Mouse (Mus musculus) embryonic facial prominence, embryonic 13.5 days (tissue): ENCODE measurements at regions not wholly inside any gene's neighbourhood (a gene's known extent, or its start where the extent isn't known, plus 50 kb on each side); places are given as distances from the start of the nearest gene placed in this dataset.

ENCODE experiments used
- ATAC-seq: fragments of 200-750 bp; cut with Nextera tagmentation; 2 replicates; pipeline ENCODE4 v1.8.0; 2017; ENCODE audit warnings: low read depth; ENCODE audit not compliant: insufficient number of reproducible peaks, insufficient read depth, low FRiP score, low TSS enrichment
- H3K27ac ChIP-seq: fragments of 300-500 bp; sonication (generic); 2 replicates; pipeline ENCODE4 v1.5.1; 2015; ENCODE audit warnings: moderate library complexity, mild to moderate bottlenecking, inconsistent platforms
- H3K27me3 ChIP-seq: fragments of 300-500 bp; sonication (generic); 2 replicates; pipeline ENCODE4 v1.6.1; 2015; ENCODE audit warnings: mild to moderate bottlenecking, inconsistent platforms
- H3K36me3 ChIP-seq: fragments of 300-500 bp; sonication (generic); 2 replicates; pipeline ENCODE4 v1.6.1; 2015; ENCODE audit warnings: mild to moderate bottlenecking, inconsistent platforms
- H3K4me1 ChIP-seq: fragments of 300-500 bp; sonication (generic); 2 replicates; pipeline ENCODE4 v1.6.1; 2015; ENCODE audit warnings: inconsistent platforms
- H3K4me2 ChIP-seq: fragments of 300-500 bp; sonication (generic); 2 replicates; pipeline ENCODE4 v1.6.1; 2015; ENCODE audit warnings: moderate library complexity, mild to moderate bottlenecking, inconsistent platforms
- H3K4me3 ChIP-seq: fragments of 300-500 bp; sonication (generic); 2 replicates; pipeline ENCODE4 v1.5.1; 2015; ENCODE audit warnings: mild to moderate bottlenecking, inconsistent platforms
- H3K9ac ChIP-seq: fragments of 300-500 bp; sonication (generic); 2 replicates; pipeline ENCODE4 v1.6.1; 2015; ENCODE audit warnings: mild to moderate bottlenecking, inconsistent platforms
- H3K9me3 ChIP-seq: fragments of 300-500 bp; sonication (generic); 2 replicates; pipeline ENCODE4 v1.6.1; 2016; ENCODE audit warnings: inconsistent platforms
- WGBS: fragments of 180-500 bp; shearing (Covaris S2); methylation state at CpG from one replicate; pipeline ENCODE4 v1.1.7; 2015; ENCODE audit warnings: mixed read lengths; 5-methylcytosine and 5-hydroxymethylcytosine counted together

- H3K27ac ChIP-seq = no peak overlapping the region
- no peaks in the 10 kb centered on the region for H3K9me3 ChIP-seq
- H3K4me1 ChIP-seq = peaks cover 9% of the 10 kb centered on the region
- WGBS = 86% methylated on average over 10 of the region's 10 CpGs
- H3K4me3 ChIP-seq = no peak overlapping the region
- H3K36me3 ChIP-seq = no peaks in the 10 kb centered on the region
- H3K4me2 ChIP-seq = no peak overlapping the region
- no peak overlapping the region for H3K9ac ChIP-seq
- no peak for ATAC-seq
- no peaks in the 10 kb centered on the region for H3K27me3 ChIP-seq
These were observed 69.2 kb upstream of the Pcsk6 start for GRCm38 (mm10) chr7:65792187-65792823.

- Histone ChIP-seq H3K9me3 (no peaks in the 10 kb centered on the region), H3K4me3 (no peak overlapping the region), H3K36me3 (no peaks in the 10 kb centered on the region), H3K4me2 (no peak overlapping the region), H3K9ac (no peak overlapping the region), H3K27me3 (no peaks in the 10 kb centered on the region), H3K4me1 (no peaks in the 10 kb centered on the region), H3K27ac (no peak overlapping the region)
- WGBS = 88% methylated on average over 5 of the region's 5 CpGs
- ATAC-seq = no peak
These were observed 59.2 kb upstream of the Pcsk6 start for GRCm38 (mm10) chr7:65802306-65802705.

- ATAC-seq = no peak
- no peaks in the 10 kb centered on the region for H3K4me1 ChIP-seq
- no peak overlapping the region for H3K4me2 ChIP-seq
- H3K36me3 ChIP-seq = no peaks in the 10 kb centered on the region
- H3K27ac ChIP-seq = no peak overlapping the region
- H3K27me3 ChIP-seq = no peaks in the 10 kb centered on the region
- no peak overlapping the region for H3K9ac ChIP-seq
- 81% methylated on average over 8 of the region's 8 CpGs for WGBS
- H3K9me3 ChIP-seq = no peaks in the 10 kb centered on the region
- no peak overlapping the region for H3K4me3 ChIP-seq
These were observed 58.7 kb upstream of the Pcsk6 start for GRCm38 (mm10) chr7:65802806-65803205.

- Histone ChIP-seq H3K4me3 (no peak overlapping the region), H3K36me3 (no peaks in the 10 kb centered on the region), H3K9ac (no peak overlapping the region), H3K4me2 (no peak overlapping the region), H3K27ac (no peak overlapping the region), H3K27me3 (no peaks in the 10 kb centered on the region), H3K9me3 (no peaks in the 10 kb centered on the region), H3K4me1 (no peaks in the 10 kb centered on the region)
- ATAC-seq = no peak
- WGBS = 56% methylated on average over 11 of the region's 11 CpGs
These were observed 57.9 kb upstream of the Pcsk6 start for GRCm38 (mm10) chr7:65803422-65804303.
